Mouse (Mus musculus) kidney, postnatal 10 days (tissue): ENCODE data around the gene Cerk.
"Not testable (repeated sequence)": the region's sequence is repeated elsewhere in the genome, so short reads cannot be mapped to it uniquely, and the experiment has no call there.

Experiments used
- DNase-seq: peaks from one replicate; pipeline ENCODE4 v3.0.0; 2021; ENCODE audit warnings: mixed read lengths

Cerk gene

GRCm38 (mm10) chr15:86181321-86181720 lies 4.6 kb downstream of the Cerk start:
- not testable (repeated sequence) for DNase-seq

- no peak for DNase-seq
Measured at GRCm38 (mm10) chr15:86180427-86180826, 5.5 kb downstream of the Cerk start.

- DNase-seq = peak; percentile 7
Measured at GRCm38 (mm10) chr15:86178594-86178993, 7.3 kb downstream of the Cerk start.

GRCm38 (mm10) chr15:86177703-86178251 lies 8.2 kb downstream of the Cerk start:
- DNase-seq = peak; percentile 10

GRCm38 (mm10) chr15:86176771-86177702 lies 8.9 kb downstream of the Cerk start:
- DNase-seq = peak; percentile 7

- DNase-seq = no peak
Measured at GRCm38 (mm10) chr15:86176166-86176565, 9.8 kb downstream of the Cerk start.

GRCm38 (mm10) chr15:86175253-86176050 lies 10.5 kb downstream of the Cerk start:
- no peak for DNase-seq

- DNase-seq = peak; percentile 74
Measured at GRCm38 (mm10) chr15:86173136-86173985, 12.6 kb downstream of the Cerk start.

GRCm38 (mm10) chr15:86172526-86172925 lies 13.4 kb downstream of the Cerk start:
- DNase-seq = no peak

GRCm38 (mm10) chr15:86172124-86172523 lies 13.8 kb downstream of the Cerk start:
- no peak for DNase-seq

GRCm38 (mm10) chr15:86171316-86171715 lies 14.6 kb downstream of the Cerk start:
- DNase-seq = no peak

- peak; percentile 60 for DNase-seq
Measured at GRCm38 (mm10) chr15:86169817-86170110, 16.2 kb downstream of the Cerk start.

- DNase-seq = no peak
Measured at GRCm38 (mm10) chr15:86168941-86169816, 16.8 kb downstream of the Cerk start.

GRCm38 (mm10) chr15:86168505-86168867 lies 17.5 kb downstream of the Cerk start:
- peak; percentile 55 for DNase-seq

- DNase-seq = no peak
Measured at GRCm38 (mm10) chr15:86167787-86168504, 18.0 kb downstream of the Cerk start.

- DNase-seq = no peak
Measured at GRCm38 (mm10) chr15:86167032-86167655, 18.8 kb downstream of the Cerk start.

- DNase-seq = peak; percentile 7
Measured at GRCm38 (mm10) chr15:86165811-86166590, 19.9 kb downstream of the Cerk start.

- peak; percentile 6 for DNase-seq
Measured at GRCm38 (mm10) chr15:86164718-86165345, 21.1 kb downstream of the Cerk start.

GRCm38 (mm10) chr15:86161800-86162199 lies 24.1 kb downstream of the Cerk start:
- DNase-seq = peak; percentile 16
